23 mouse cellular contexts compared by ENCODE assay signal in the genomic region with DNA sequence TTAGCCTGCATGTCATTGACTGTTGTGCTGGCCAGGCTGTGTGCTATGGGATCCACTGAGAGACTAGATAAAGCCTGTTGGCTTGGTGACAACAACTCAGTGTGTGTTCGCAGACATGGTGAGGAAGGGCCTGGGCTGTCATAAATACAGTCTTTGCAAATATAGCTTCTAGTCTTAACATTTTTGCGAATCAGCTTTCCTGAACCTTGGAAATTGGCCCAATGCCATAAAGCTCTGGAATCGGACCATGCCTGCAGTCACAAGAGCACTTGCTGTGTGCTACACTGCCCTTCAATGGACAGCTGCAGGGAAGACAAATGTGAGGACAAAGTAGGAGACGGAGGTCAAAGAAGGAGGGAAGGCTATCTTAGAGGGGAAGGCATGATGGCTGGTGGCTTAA.
DNase-seq lines count a peak whose midpoint lies in the region; ATAC-seq and TF ChIP-seq lines count a peak whose summit lies in the region.
"Had no signal": no experiment of that assay in that cellular context is flagged by ENCODE, and none has a peak within 500 bp of the region (broad histone marks: within the 10 kb centered on the region; RNA-seq: fewer than 3 reads in every experiment).

No protein-coding gene starts in this region.

- peak; percentile 69 to 74 for DNase-seq in cerebellum, postnatal 10 days
- no peak for DNase-seq in cerebellum, adult 18-20 months
- DNase-seq in left cerebral cortex, postnatal 4 days = peak; percentile 43
- DNase-seq in left cerebral cortex, adult 2 months (ENCODE audit: extremely low spot score in 1 of 2, low spot score in 2 of 2) = no peak
- peak; percentile 37 for DNase-seq in midbrain, postnatal 0 days (ENCODE audit: low spot score)
- DNase-seq in midbrain, embryonic 14.5 days = no peak
- DNase-seq in thymus, postnatal 25 days = no peak
- DNase-seq: adrenal gland, adult 8-10 months; adrenal gland, postnatal 25 days; cerebellum, adult 2 months; cerebellum, adult 9-11 months; gastrocnemius, postnatal 10 days; gastrocnemius, postnatal 36 days; heart, adult 2 months; heart, postnatal 14 days; heart, postnatal 4 days had no signal

- intact Hi-C loops in left cerebral cortex, postnatal 4 days (cut with DNase I) = no loop called here
- intact Hi-C loops in left cerebral cortex, adult 2 months (cut with DNase I) = no loop called here

- H3K4me2 ChIP-seq in midbrain, postnatal 0 days (ENCODE audit: low read depth, low read length, poor library complexity, severe bottlenecking) = no peak overlapping the region
- no peak overlapping the region for H3K4me2 ChIP-seq in midbrain, embryonic 14.5 days (ENCODE audit: low read length)
- H3K4me2 ChIP-seq: forebrain, embryonic 13.5 days; heart, embryonic 13.5 days; hindbrain, embryonic 15.5 days had no signal

- no peak for TF ChIP-seq CTCF in left cerebral cortex, adult 2 months (IDR thresholded peaks at IDR 0.05)
- no peak for TF ChIP-seq CTCF in midbrain, postnatal 0 days (IDR thresholded peaks at IDR 0.05)

- no peaks in the 10 kb centered on the region for H3K36me3 ChIP-seq in midbrain, postnatal 0 days (ENCODE audit: insufficient read depth, low read length)
- H3K36me3 ChIP-seq in midbrain, embryonic 14.5 days (ENCODE audit: control insufficient read depth, insufficient read depth, low read length) = no peaks in the 10 kb centered on the region
- H3K36me3 ChIP-seq: forebrain, embryonic 10.5 days; heart, embryonic 10.5 days; heart, embryonic 13.5 days; hindbrain, embryonic 15.5 days had no signal

- H3K9ac ChIP-seq in midbrain, postnatal 0 days (replicated peaks; ENCODE audit: low read length, poor library complexity, severe bottlenecking) = no peak overlapping the region
- no peak overlapping the region for H3K9ac ChIP-seq in midbrain, embryonic 14.5 days (replicated peaks; ENCODE audit: low read length)
- H3K9ac ChIP-seq: forebrain, embryonic 13.5 days; heart, embryonic 13.5 days; hindbrain, embryonic 15.5 days had no signal

- H3K4me1 ChIP-seq in midbrain, postnatal 0 days (ENCODE audit: insufficient read depth, low read length) = no peaks in the 10 kb centered on the region
- H3K4me1 ChIP-seq in midbrain, embryonic 14.5 days (ENCODE audit: control insufficient read depth, insufficient read depth, low read length) = peaks cover 10% of the 10 kb centered on the region; the same call in 1 of the 2 replicates

- no peak overlapping the region for H3K4me3 ChIP-seq in left cerebral cortex, adult 2 months
- no peak overlapping the region for H3K4me3 ChIP-seq in midbrain, postnatal 0 days (ENCODE audit: low read depth, low read length)
- no peak overlapping the region for H3K4me3 ChIP-seq in midbrain, embryonic 14.5 days (replicated peaks; ENCODE audit: low read depth, low read length)
- H3K4me3 ChIP-seq: forebrain, embryonic 10.5 days; forebrain, embryonic 13.5 days; heart, adult 2 months; heart, embryonic 10.5 days; heart, embryonic 13.5 days; hindbrain, embryonic 15.5 days had no signal

- 80% methylated on average over 4 of the region's 4 CpGs for WGBS in midbrain, postnatal 0 days
- WGBS in midbrain, embryonic 14.5 days = 87% methylated on average over 4 of the region's 4 CpGs

- H3K27ac ChIP-seq in left cerebral cortex, adult 2 months = no peak overlapping the region
- no peak overlapping the region for H3K27ac ChIP-seq in midbrain, postnatal 0 days (ENCODE audit: low read depth, low read length)
- no peak overlapping the region for H3K27ac ChIP-seq in midbrain, embryonic 14.5 days (replicated peaks; ENCODE audit: low read depth, low read length)
- H3K27ac ChIP-seq: forebrain, embryonic 10.5 days; forebrain, embryonic 13.5 days; heart, adult 2 months; heart, embryonic 10.5 days; heart, embryonic 13.5 days; hindbrain, embryonic 15.5 days had no signal

- no peaks in the 10 kb centered on the region for H3K27me3 ChIP-seq in midbrain, postnatal 0 days (ENCODE audit: insufficient read depth, low read length)
- no peaks in the 10 kb centered on the region for H3K27me3 ChIP-seq in midbrain, embryonic 14.5 days (ENCODE audit: control insufficient read depth, insufficient read depth, low read length)
- H3K27me3 ChIP-seq: forebrain, embryonic 13.5 days; hindbrain, embryonic 15.5 days had no signal

- ATAC-seq in midbrain, postnatal 0 days (ENCODE audit: low FRiP score) = no peak
- ATAC-seq in midbrain, embryonic 14.5 days (ENCODE audit: low FRiP score, low TSS enrichment) = no peak
- ATAC-seq: activated CD4-positive, CD25-positive, alpha-beta regulatory T cell, adult 4 months; forebrain, embryonic 13.5 days; forebrain, embryonic 16.5 days had no signal

- H3K9me3 ChIP-seq in midbrain, postnatal 0 days (ENCODE audit: low read length) = no peaks in the 10 kb centered on the region
- H3K9me3 ChIP-seq in midbrain, embryonic 14.5 days (ENCODE audit: control insufficient read depth, low read length) = no peaks in the 10 kb centered on the region
- H3K9me3 ChIP-seq: forebrain, embryonic 10.5 days; forebrain, embryonic 13.5 days; heart, embryonic 10.5 days; hindbrain, embryonic 15.5 days had no signal

Comparison
In these comparisons a context has a peak if more than half of its experiments do, and no peak if none do; other contexts are left out.
1. DNase-seq: peak in cerebellum, postnatal 10 days (2 of 2), left cerebral cortex, postnatal 4 days (single experiment) and midbrain, postnatal 0 days (single experiment); none in cerebellum, adult 18-20 months (0 of 2), left cerebral cortex, adult 2 months (0 of 2), midbrain, embryonic 14.5 days (single experiment) and thymus, postnatal 25 days (single experiment).